Mouse (Mus musculus): ENCODE data around the gene Syt16.

Syt16 gene

DNA sequence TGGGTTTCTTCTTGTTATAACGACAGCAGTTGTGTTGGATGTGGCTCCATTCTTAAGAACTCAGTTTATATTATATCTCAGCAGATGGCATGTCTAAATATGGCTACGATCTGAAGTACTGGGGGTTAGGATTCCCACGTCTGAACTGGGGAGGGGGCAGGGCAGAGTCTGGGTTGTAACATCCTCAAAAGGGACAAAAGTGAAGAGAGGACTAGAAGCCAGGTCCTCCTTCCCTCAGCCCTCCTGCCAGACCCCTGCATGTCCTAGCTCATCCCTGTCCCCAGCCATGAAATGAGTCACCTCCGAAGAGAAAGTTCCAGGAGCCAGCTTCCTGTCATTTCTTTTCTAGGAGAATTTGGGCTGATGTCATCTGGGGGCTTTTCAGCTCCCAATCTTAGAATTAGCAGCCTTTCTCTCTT lies 111.2 kb downstream of the Syt16 start:
- DNase-seq = no peak

- DNase-seq = no peak
These were observed 112.1 kb downstream of the Syt16 start for GRCm38 (mm10) chr12:74109462-74110068.

DNA sequence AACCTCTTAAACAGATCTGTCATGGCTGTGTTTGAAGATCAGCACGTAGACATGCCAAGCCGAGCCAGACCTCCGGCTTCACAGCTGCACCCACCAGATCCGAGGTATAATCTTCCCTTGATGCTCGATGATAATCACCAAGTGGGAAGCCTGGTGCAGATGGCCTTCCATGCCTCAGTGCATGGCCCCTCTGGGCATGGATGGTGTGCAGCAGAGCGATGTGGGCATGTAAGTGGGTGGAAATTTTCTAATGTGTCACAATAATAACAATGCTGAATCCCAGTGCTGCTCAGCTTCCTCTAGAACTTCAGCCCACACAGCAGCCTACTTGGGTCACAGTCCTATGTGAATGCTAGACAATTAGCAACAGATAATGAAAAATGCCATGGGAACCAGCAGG lies 119.4 kb downstream of the Syt16 start:
- DNase-seq = no peak

- no peak for DNase-seq
These were observed 128.3 kb downstream of the Syt16 start for GRCm38 (mm10) chr12:74125796-74126195.

DNA sequence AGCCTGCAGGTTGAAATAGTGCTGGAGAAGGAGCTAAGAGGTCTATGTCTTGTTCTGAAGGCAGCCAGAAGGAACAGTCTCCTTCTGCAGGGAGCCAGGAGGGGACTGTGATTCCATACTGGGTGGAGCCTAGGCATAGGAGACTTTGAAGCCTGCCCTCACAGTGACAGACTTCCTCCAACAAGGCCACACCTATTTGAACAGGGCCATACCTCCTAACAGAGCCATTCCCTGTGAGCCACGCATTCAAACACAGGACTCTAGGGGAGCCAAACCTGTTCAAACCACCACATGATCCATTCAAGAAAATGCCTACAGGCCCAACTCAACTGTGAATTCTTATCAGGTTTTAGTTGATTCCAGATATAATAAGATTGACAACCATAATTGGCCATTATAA lies 130.8 kb downstream of the Syt16 start:
- no peak for DNase-seq

- no peak for DNase-seq
These were observed 134.3 kb downstream of the Syt16 start for GRCm38 (mm10) chr12:74131790-74132189.

- no peak for DNase-seq
These were observed 144.7 kb downstream of the Syt16 start for GRCm38 (mm10) chr12:74142147-74142546.

GRCm38 (mm10) chr12:74144385-74144784 lies 146.9 kb downstream of the Syt16 start:
- no peak for DNase-seq

GRCm38 (mm10) chr12:74160791-74161190 lies 163.3 kb downstream of the Syt16 start:
- no peak for DNase-seq

DNA sequence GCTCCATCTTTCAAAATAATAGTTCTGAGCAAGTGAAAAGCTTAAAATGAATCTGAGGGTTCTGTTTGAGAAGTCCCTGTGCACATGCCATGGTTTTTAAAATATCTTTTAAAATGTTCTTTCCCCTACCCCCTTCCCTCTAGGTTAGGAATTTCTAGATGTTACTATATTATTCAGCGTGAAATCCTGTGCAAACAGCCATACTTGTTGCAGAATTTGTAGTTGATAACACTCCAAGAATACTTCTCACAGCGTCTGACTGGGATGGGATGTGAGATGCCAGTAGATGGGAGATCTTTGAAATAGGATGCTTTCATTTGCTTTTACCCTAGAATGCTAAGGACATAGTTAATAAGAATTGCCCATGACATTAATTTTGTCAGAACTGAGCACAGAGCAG lies 165.6 kb downstream of the Syt16 start:
- no peak for DNase-seq

- no peak for DNase-seq
These were observed 173.8 kb downstream of the Syt16 start for GRCm38 (mm10) chr12:74171257-74171656.

DNA sequence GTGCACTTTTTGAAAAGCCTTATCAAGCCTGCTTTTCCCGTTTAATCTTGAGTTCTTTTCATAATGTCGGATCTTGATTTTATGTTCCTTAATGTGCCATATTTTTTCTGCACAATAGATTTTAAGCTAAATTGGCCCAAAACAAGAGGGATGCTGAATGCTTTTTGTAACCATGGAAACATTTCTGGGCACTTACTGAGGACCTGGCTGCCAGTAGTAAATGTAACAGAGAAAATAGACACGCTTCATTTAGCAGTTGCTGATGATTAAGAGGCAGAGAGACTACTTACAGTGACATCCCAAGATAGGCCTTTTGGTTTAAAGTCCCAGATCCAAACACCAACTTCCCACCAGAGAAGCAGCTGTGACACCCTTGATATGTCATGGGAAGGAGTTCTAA lies 176.4 kb downstream of the Syt16 start:
- no peak for DNase-seq

- no peak for DNase-seq
These were observed 187.1 kb downstream of the Syt16 start for GRCm38 (mm10) chr12:74184596-74184995.

DNA sequence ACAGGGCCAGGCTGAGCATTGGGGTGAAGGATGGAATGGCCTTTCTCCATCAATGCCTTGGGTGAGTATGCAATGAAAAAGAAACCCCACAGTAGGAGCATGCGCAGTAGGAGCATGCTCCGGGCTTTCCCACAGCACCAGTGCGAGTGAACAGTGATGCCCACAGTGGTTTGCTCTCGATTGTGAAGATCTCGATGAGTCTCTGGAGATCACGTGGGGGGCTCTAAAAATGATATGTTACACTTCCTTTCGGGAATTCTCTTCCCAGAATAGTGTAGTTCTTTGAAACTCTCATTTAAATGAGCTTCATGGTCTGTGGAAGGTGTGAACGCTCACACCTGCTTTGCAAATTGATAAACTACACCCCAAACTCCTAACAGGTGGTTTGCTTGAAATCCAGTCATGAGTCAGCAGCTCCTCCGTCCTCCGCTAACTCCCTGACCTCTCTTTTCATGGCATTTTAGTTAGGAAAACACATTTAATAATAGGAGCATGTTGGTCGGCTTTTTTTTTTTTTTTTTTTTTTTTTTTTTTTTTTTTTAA lies 190.9 kb downstream of the Syt16 start:
- DNase-seq = no peak

DNA sequence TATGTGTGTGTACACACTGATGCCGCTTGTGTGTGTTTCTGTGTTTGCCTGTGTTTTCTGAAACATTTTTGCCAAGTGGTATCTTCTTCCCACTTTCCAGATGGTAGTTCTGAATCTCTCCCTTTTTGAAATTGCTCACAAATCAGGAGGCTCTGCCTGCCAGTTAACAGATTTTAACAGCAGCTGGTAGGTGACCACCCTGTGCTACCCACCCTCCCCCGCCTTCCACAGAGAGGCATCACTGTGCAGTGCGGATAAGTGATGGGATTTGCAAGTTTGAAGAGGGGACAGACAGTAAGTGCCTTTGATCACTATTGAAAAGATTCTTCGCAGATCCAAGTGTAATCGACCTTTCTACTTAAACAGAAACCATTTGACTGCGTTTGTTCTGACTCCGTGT lies 191.4 kb downstream of the Syt16 start:
- DNase-seq = no peak

- DNase-seq = no peak
These were observed 192.4 kb downstream of the Syt16 start for GRCm38 (mm10) chr12:74189840-74190239.

GRCm38 (mm10) chr12:74190297-74190696 lies 192.8 kb downstream of the Syt16 start:
- no peak for DNase-seq

DNA sequence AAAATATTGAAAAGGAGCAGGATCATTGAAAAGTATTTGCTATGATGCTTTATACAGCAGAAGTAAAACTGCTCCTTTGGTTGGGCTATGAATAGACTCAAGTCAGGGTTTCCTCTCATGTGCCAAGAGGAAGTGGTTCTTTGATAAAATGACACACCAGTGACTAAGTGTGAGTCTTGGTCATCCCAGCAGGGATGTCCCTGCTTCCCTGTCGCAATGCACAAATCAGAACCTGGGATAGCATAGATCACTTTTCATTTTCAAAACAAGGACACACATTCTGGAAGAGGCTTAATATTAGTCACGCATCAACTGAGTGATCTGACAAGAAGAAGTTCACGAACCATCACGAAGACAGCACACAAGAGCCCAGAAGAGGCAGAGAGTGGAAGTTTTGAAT lies 195.1 kb downstream of the Syt16 start:
- DNase-seq = no peak

DNA sequence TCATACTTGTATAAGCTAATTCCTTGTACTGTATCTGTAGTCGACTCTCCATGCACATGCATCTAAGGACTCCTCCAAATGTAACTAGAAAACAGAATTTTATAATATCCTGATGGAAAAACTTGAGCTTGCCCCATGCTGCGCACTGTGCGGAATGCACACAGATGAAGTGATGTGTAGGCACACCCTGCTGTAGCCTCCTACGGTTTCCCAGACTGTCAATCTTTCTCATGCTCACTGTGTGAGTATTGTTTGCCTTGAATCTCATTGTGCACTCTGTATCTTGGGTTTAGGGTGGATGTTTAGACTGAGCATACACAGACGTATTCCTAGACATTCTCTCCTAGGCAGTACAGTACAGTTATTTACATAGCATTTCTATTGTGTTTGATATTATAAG lies 203.9 kb downstream of the Syt16 start:
- no peak for DNase-seq

- DNase-seq = no peak
These were observed 205.1 kb downstream of the Syt16 start for GRCm38 (mm10) chr12:74202431-74203042.

- no peak for DNase-seq
These were observed 214.7 kb downstream of the Syt16 start for GRCm38 (mm10) chr12:74212156-74212555.

GRCm38 (mm10) chr12:74216103-74216728 lies 218.8 kb downstream of the Syt16 start:
- no peak for DNase-seq

DNA sequence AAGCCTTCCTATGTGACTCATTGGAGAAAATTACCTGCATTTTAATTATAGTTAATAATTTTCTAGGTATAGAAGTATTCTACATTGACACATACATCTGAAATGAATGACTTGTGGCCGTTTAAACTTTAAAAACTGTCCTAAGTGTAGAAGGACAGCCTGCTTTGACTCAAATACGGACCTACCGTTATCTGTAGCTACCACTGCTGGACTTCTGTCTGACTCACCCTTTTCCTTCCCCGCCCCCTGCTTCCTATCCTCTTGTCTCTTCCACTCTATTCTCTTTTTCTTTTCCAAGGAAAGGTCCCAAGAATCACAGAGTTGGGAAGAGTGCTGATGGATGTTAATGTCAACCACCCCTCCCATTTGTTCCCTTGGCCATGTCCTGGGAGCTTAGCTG lies 222.4 kb downstream of the Syt16 start:
- DNase-seq = no peak

DNA sequence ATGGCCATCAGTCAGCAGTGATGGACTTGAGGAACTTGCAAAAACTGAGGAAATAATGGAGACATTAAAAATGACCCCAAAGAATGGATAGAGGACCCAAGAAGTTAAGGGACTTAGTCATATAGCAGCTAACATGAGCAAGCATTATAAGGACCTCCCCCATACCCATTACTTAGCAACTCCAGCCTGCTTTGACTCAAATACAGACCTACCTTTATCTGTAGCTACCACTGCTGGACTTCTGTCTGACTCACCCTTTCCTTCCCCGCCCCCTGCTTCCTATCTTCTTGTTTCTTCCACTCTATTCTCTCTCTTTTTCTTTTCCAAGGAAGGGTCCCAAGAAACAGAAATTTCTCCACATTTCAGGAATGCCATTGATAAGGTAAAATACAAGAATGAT lies 223.2 kb downstream of the Syt16 start:
- no peak for DNase-seq
